Mouse (Mus musculus): Measurements from ENCODE around the gene Rbm6. TPM values are rescaled to one million over a fixed set of nuclear protein-coding genes. Genes with fewer than 3 reads are reported as not detected.

Rbm6 gene
- polyA plus RNA-seq (2012; ENCODE audit: insufficient read depth, insufficient read length, missing spikeins): 17.6 and 20.0 TPM in 2 replicates

- Histone ChIP-seq H3K4me1 (ENCODE audit: control insufficient read depth, insufficient read depth, insufficient read length, low read length) (0 out of 2 replicates have a peak, but pooled peaks cover 2% of the 10 kb centered on the region), H3K4me3 (ENCODE audit: insufficient read depth, low read depth, low read length) (peak within 1 kb of the TSS; percentile 84), H3K27ac (replicated peaks; ENCODE audit: low read depth, low read length) (peak within 1 kb of the TSS; percentile 90)
Observed at GRCm38 (mm10) chr9:107873137-107873536, at the start of gene Rbm6. Gene Rbm6 (minus strand): TSS chr9:107873237.

- no peak overlapping the region for H3K4me3 ChIP-seq (ENCODE audit: insufficient read depth, low read depth, low read length)
- no peak overlapping the region for H3K27ac ChIP-seq (replicated peaks; ENCODE audit: low read depth, low read length)
- peaks cover 5% of the 10 kb centered on the region for H3K4me1 ChIP-seq (ENCODE audit: control insufficient read depth, insufficient read depth, insufficient read length, low read length)
Observed at GRCm38 (mm10) chr9:107919441-107919840, 46.4 kb upstream of the Rbm6 start.

GRCm38 (mm10) chr9:107918884-107919283, 45.8 kb upstream of the Rbm6 start:
- Histone ChIP-seq H3K27ac (replicated peaks; ENCODE audit: low read depth, low read length) (no peak overlapping the region), H3K4me1 (ENCODE audit: control insufficient read depth, insufficient read depth, insufficient read length, low read length) (peaks cover 2% of the 10 kb centered on the region; the same call in 1 of the 2 replicates), H3K4me3 (ENCODE audit: insufficient read depth, low read depth, low read length) (no peak overlapping the region)

GRCm38 (mm10) chr9:107917895-107918608, 45.0 kb upstream of the Rbm6 start:
- H3K4me1 ChIP-seq (ENCODE audit: control insufficient read depth, insufficient read depth, insufficient read length, low read length): no peaks in the 10 kb centered on the region
- no peak overlapping the region for H3K27ac ChIP-seq (replicated peaks; ENCODE audit: low read depth, low read length)
- H3K4me3 ChIP-seq (ENCODE audit: insufficient read depth, low read depth, low read length): no peak overlapping the region

GRCm38 (mm10) chr9:107914764-107915420, 41.9 kb upstream of the Rbm6 start:
- Histone ChIP-seq H3K4me3 (ENCODE audit: insufficient read depth, low read depth, low read length) (no peak overlapping the region), H3K4me1 (ENCODE audit: control insufficient read depth, insufficient read depth, insufficient read length, low read length) (no peaks in the 10 kb centered on the region), H3K27ac (replicated peaks; ENCODE audit: low read depth, low read length) (no peak overlapping the region)

- H3K4me1 ChIP-seq (ENCODE audit: control insufficient read depth, insufficient read depth, insufficient read length, low read length): no peaks in the 10 kb centered on the region
- H3K4me3 ChIP-seq (ENCODE audit: insufficient read depth, low read depth, low read length): no peak overlapping the region
- no peak overlapping the region for H3K27ac ChIP-seq (replicated peaks; ENCODE audit: low read depth, low read length)
Observed at GRCm38 (mm10) chr9:107910025-107910769, 37.2 kb upstream of the Rbm6 start.

GRCm38 (mm10) chr9:107908410-107909158, 35.5 kb upstream of the Rbm6 start:
- Histone ChIP-seq H3K4me1 (ENCODE audit: control insufficient read depth, insufficient read depth, insufficient read length, low read length) (no peaks in the 10 kb centered on the region), H3K27ac (replicated peaks; ENCODE audit: low read depth, low read length) (peak overlapping the region; percentile 48), H3K4me3 (ENCODE audit: insufficient read depth, low read depth, low read length) (peak overlapping the region; percentile 38)

- peak overlapping the region; percentile 38 for H3K4me3 ChIP-seq (ENCODE audit: insufficient read depth, low read depth, low read length)
- peak overlapping the region; percentile 30 for H3K27ac ChIP-seq (replicated peaks; ENCODE audit: low read depth, low read length)
- H3K4me1 ChIP-seq (ENCODE audit: control insufficient read depth, insufficient read depth, insufficient read length, low read length): no peaks in the 10 kb centered on the region
Observed at GRCm38 (mm10) chr9:107907801-107908120, 34.7 kb upstream of the Rbm6 start.

- Histone ChIP-seq H3K4me3 (ENCODE audit: insufficient read depth, low read depth, low read length) (peak overlapping the region; percentile 53), H3K4me1 (ENCODE audit: control insufficient read depth, insufficient read depth, insufficient read length, low read length) (no peaks in the 10 kb centered on the region), H3K27ac (replicated peaks; ENCODE audit: low read depth, low read length) (peak overlapping the region; percentile 21; the same call in 1 of the 2 replicates)
Observed at GRCm38 (mm10) chr9:107906967-107907800, 34.1 kb upstream of the Rbm6 start.

- H3K4me3 ChIP-seq (ENCODE audit: insufficient read depth, low read depth, low read length): peak within 1 kb of the TSS; percentile 53
- peak within 1 kb of the TSS; percentile 21; the same call in 1 of the 2 replicates for H3K27ac ChIP-seq (replicated peaks; ENCODE audit: low read depth, low read length)
- no peaks in the 10 kb centered on the region for H3K4me1 ChIP-seq (ENCODE audit: control insufficient read depth, insufficient read depth, insufficient read length, low read length)
Observed at GRCm38 (mm10) chr9:107906252-107906966, 33.4 kb upstream of the Rbm6 start, which contains the start of gene Mst1r. Gene Mst1r (plus strand): TSS chr9:107906873.

- Histone ChIP-seq H3K4me3 (ENCODE audit: insufficient read depth, low read depth, low read length) (no peak overlapping the region), H3K4me1 (ENCODE audit: control insufficient read depth, insufficient read depth, insufficient read length, low read length) (no peaks in the 10 kb centered on the region), H3K27ac (replicated peaks; ENCODE audit: low read depth, low read length) (no peak overlapping the region)
Observed at GRCm38 (mm10) chr9:107904726-107905125, 31.7 kb upstream of the Rbm6 start.

GRCm38 (mm10) chr9:107901627-107901914, 28.5 kb upstream of the Rbm6 start:
- H3K4me3 ChIP-seq (ENCODE audit: insufficient read depth, low read depth, low read length): no peak overlapping the region
- H3K27ac ChIP-seq (replicated peaks; ENCODE audit: low read depth, low read length): no peak overlapping the region
- no peaks in the 10 kb centered on the region for H3K4me1 ChIP-seq (ENCODE audit: control insufficient read depth, insufficient read depth, insufficient read length, low read length)

- Histone ChIP-seq H3K4me3 (ENCODE audit: insufficient read depth, low read depth, low read length) (no peak overlapping the region), H3K4me1 (ENCODE audit: control insufficient read depth, insufficient read depth, insufficient read length, low read length) (no peaks in the 10 kb centered on the region), H3K27ac (replicated peaks; ENCODE audit: low read depth, low read length) (no peak overlapping the region)
Observed at GRCm38 (mm10) chr9:107900840-107901626, 28.0 kb upstream of the Rbm6 start.

Data from brown adipose tissue, adult 24 weeks (tissue).